Mouse (Mus musculus): Measurements from ENCODE around the gene Ccn1.

GRCm38 (mm10) chr3:145624786-145625185 is 25.0 kb downstream of the Ccn1 start:
- TF ChIP-seq POLR2A (IDR thresholded peaks at IDR 0.05; ENCODE audit: control insufficient read depth, extremely low read depth, insufficient read depth, low read length, poor library complexity) (no peak), CTCF (IDR thresholded peaks at IDR 0.05; ENCODE audit: borderline replicate concordance, control insufficient read depth, extremely low read depth, insufficient read depth, low read length, poor library complexity) (no peak)

Measured in thymus, adult 2 months (tissue).